Mouse (Mus musculus) gastrocnemius, adult 8-10 months (tissue): Measurements from ENCODE around the gene Shisa3. TPM values are rescaled to one million over a fixed set of nuclear protein-coding genes. Genes with fewer than 3 reads are reported as not detected.

Source experiments
- DNase-seq, 2 experiments: peaks; one replicate each; pipeline ENCODE4 v3.0.0; 2022; ENCODE audit warnings: low spot score in 2 of 2
- total RNA-seq, 4 experiments: library from RNA; stranded (reverse); gene quantifications; 2 replicates each; pipeline ENCODE4 v1.2.4; 2022

Gene Shisa3
- total RNA-seq: 1 to 10 TPM; 1.1 to 2.1 (median 1.7) TPM

DNA sequence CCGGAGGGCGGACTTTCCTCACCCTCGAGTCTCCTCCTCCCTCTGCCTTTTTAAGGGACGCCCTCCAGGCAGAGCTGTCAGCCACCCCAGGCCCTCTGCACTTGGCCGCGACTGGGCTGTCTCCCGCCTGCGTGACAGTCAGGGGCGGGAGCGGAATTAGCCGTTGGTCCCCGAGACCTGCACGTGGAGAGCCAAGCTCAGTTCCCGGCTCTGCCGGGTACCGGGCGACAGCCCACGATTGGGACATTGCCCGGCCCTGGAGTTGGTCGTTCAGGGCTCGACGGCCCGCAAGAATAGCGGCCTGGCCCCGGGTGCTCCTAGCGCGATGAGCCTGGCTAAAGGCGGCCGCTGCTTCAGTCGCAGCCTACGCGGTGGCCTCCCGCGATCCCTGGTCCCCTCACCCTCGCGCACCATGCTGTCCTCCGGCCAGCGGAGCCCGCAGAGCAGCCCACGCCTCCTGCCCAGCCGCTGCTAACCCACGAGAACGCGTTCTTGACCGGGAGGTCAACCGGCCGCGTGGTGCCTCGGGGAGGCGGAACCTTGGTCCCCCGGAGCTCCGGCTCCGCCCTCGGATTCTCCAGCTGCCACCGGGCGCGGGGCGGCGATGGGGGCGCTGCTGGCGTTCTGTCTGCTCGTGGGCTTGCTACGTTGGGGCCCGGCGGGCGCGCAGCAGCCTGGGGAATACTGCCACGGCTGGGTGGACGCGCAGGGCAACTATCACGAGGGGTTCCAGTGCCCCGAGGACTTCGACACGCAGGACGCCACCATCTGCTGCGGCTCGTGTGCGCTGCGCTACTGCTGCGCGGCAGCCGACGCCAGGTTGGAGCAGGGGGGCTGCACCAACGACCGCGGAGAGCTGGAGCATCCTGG is at the start of gene Shisa3:
Gene Shisa3, plus strand, starts transcription at position 79 of the 870 bp plus-strand sequence.
- peak in 1 of 2 experiments; percentile 8 for DNase-seq

DNA sequence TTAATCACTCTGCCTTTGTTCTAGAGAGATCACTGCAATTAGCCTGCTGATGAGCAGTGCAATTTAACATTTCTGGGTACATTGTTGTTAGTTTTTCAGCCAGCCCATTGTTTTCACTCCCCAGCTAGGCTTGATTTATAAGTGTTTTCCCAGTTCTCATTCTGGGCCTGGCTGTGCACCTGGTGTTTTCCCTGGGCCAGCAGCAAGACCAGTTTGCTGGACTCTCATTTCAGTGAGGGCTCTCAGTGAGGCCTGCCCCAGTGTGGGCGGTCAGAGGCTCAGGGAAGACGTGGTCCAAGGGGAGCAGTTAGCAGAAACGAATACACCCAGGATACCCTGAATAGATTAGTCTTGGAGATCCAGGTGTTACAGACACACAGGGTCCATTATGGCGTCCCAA is 49.0 kb upstream of the Shisa3 start:
- DNase-seq: no peak

- no peak for DNase-seq
Measured at GRCm38 (mm10) chr5:67559063-67559462, 48.6 kb upstream of the Shisa3 start.

- no peak for DNase-seq
Measured at GRCm38 (mm10) chr5:67572552-67573155, 35.0 kb upstream of the Shisa3 start.

GRCm38 (mm10) chr5:67574039-67574438 is 33.6 kb upstream of the Shisa3 start:
- no peak for DNase-seq

DNA sequence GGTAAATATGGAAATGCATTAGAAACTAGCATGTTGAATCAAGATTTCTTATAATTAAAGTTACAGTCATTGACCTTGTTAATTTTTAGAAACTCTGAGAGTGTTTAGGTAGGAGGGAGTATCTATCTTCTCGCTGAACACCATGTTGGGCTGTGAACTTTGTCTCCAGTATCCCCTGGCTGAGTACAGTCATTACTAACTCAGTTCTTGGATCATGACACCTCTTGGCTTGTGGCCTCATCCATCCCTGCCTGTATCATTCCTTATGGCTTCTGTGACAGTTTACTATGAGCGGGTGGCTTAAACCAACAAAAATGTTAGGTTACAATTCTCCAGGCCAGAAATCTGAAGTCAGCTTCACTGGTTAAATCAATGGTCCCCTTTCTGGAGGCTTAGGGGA is 32.0 kb upstream of the Shisa3 start:
- DNase-seq: no peak

DNA sequence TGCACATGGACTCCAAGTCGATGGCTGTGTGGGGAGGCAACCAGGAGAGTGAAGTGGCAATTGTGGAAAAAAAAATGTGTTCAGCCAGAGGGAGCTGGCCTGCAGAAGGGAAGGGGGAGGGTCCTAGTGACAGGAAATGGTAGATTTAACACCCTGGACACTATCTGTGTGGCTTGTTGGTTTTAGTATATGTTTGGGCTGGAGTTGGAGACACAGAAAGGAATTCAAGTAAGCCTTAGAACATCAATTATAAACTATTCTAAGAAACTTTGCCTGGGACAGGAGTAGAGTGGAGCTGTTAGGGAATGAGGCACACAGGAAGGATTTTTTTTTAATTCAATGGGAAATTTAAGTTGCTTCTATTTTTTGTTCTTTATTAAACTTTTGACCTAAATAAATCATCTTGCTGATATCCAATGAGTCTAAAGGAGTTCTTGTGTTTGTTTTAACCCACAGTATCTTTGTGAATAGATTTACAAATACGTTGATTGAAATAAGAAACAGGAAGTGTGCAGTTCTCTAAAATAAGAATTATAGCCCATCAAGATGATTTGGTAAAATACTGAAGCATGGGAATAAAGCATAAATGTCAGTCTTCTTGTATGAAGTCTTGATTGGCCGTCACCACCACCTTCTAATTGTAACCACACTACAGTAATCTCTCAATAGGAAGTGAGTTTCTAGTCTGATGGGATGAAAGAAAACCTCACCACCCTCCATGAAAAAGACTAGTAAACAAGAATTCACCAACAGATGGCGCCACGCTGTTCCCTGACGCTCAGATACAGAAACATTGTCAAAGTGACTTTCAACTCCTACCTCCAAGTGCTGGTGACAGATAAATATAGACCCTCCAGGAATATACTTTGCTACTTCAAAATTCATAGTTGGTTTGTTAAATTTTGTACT is 27.7 kb upstream of the Shisa3 start:
- DNase-seq: no peak

DNA sequence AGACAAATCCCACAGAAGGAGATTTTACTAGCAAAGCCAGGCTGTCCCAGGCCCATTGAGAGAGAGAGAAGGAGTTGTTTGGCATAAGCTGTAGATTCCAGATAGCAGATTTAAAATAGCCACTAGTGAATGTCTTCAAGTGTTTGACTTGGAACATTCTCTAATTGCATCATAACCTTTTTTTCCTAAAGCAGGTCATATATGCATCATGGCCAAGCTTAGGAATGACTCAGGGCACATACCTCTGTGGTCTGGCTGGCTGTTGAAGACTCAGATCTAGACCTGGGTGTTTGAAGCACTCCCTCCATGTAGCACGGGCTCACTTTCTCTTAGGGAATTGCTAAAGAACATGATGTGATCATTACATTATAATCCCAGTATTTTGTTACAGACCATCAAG is 12.6 kb upstream of the Shisa3 start:
- DNase-seq: no peak

DNA sequence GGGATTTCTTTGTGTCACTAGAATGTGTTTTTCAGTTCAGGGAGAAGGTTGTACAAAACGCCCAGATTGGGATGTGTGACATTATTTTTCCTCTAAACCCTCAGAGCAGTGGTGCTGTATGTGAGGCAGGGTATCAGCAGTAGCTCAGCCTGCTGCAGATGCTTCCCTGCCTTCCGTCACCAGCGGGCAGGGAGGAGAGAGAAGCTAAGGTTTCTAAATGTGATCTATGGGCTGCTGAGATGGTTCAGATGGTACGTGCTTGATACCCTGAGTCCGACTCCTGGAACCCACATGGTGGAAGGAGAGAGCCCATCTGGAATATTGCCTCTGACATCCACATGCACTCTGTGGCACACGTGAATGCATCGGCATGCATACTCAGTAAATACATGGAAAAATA is 12.1 kb upstream of the Shisa3 start:
- DNase-seq: no peak

GRCm38 (mm10) chr5:67599935-67600334 is 7.7 kb upstream of the Shisa3 start:
- DNase-seq: no peak

DNA sequence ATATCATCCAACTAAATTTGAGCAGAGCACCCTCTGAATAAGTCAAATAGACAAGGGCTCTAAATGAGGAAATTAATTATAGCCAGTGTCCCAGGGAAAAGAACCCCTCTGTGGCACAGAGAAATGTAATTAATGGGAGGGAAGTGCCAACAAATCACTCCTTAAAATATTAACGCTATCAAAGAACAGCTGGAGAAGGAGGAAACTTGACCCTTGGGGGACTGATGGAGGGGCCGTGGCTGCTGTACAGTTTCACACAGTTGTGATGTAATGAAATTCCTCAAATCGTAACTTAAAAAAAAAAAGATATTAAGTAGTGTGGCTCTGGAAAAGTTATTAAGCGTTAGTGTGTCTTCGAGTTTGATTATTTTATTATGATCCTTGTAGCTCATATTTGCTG is 1.7 kb upstream of the Shisa3 start:
- DNase-seq: no peak

GRCm38 (mm10) chr5:67606916-67607803 is 522 bp upstream of the Shisa3 start:
- no peak for DNase-seq

DNA sequence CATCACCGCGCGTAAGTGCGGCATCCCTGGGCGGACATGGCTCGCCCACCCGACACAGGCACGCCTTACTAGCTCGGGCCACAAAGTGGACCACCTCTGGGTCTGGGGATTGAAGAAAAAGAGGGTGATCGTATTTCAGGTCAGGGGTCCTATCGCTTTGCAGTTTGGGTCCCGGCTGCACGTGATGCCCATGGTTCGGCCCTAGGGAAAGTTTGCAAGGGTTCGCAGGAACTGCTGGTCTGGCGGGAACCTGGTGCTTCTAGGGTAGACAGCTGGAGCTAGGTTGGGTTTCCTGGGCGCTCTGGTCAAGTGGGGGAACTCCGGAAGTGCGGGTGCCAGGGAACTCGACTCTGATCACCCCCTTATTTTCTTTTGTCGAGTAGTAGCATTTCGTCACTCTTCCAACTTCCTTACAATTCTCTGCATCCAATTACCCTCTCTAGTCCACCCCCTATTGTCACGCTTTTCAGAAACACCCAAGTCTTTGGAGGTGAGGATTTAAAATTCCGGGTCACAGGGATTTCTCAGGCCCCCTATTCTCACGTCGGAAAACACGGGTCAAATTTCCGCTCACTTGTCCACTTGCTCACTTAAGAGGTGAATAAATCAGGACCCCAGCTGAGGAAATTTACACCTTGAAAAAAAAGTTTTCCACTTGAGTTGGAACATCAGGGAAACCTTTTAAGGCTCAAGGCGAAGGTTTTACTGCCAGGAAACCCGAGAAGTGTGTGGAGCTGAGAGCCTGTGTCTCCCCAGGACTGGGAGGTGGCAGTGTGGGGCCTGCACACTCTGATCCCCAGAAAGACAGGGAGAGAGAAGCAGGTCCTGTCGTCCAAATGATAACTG is 1.2 kb downstream of the Shisa3 start:
- DNase-seq: no peak

DNA sequence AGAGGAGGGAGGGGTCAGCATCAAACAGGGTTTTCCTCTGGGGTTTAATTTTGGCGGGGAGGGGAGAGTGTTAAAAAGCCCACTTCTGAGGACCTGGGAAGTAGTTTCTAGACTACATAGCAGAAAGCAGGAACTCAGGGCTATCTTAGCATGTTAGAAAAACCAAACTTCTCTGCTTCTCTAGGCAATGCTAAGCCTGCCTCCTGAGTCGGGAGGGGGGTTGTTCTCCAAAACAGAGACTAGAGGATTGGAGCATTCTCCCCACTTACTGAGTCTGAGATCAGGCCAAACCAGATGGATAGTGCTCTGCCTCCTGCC is 1.8 kb downstream of the Shisa3 start:
- no peak for DNase-seq

- no peak for DNase-seq
Measured at GRCm38 (mm10) chr5:67621230-67621629, 13.5 kb downstream of the Shisa3 start.

DNA sequence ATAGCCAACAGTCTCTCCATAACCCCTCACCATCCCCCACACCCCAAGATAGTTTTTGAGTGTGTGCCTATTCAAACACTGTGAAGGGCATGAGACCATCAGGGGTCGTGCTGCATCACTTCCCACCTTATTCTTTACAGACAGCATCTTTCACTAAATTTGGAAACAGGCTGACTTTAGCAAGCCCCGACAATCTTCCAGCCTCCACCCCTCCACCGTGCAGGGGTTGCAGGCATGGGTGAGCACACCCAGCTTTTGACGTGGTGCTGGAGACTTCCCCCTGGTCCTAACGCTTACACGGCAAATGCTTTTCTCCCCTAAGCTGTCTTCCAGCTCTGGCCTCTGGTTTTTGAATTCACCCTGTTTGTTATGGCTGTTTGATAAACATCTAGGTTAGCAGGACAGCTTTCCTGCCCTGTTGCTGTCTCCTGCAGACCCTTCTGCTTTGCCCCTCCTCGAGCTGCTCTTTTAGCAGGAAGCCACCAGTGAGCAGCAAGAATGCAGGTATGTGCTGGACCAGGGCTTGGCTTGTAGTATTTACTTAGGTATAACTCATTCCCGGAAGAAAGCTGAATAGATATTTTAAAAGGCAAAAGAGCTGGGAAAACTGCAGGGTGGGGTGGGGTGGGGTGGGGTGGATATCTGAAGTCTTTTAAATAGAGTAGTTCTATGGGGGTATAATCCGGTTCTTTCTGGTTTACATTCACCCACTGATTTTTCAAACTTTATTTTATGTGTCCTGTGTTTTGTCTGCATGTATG is 20.7 kb downstream of the Shisa3 start:
- no peak for DNase-seq

DNA sequence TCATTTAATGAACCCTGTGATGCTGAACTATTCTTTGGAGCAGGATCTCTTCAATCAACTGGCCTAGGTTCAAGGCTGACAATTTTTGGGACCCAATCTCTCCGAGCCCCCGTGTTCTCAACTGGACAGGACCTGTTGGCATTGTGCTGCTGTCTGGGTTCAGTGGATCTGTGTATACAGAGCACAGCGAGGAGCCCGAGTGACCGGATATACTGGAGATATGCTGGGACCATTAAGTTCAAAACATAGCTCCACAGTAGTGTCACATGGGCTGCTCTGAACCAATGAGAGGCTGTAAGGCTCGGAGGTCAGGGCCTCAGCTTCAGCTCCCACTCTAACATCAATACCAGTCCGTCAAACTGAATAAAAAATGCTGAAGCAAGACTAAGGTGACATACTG is 21.8 kb downstream of the Shisa3 start:
- DNase-seq: no peak

- DNase-seq: no peak
Measured at GRCm38 (mm10) chr5:67629861-67630260, 22.2 kb downstream of the Shisa3 start.

DNA sequence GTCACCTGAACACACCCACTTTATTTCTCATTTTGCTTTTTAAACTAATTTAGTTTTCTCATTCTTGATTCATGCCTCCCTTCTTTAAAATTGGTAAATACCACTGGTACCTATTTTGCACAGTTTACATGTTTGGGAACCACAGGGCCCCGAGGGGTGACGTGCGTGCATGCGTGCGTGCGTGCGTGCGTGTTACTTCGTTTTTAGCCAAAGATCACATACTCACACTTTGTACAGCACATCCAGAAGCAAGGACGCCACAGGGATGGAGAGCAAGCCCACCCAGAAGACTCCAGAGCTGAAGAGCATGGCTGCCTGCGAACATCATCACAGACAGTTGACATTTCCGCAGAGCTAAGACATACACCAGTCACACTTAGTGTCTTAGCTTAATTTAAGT is 23.6 kb downstream of the Shisa3 start:
- DNase-seq: no peak
